Mouse (Mus musculus): ENCODE data around the gene Lmtk3. TPM values are rescaled to one million over a fixed set of nuclear protein-coding genes. Genes with fewer than 3 reads are reported as not detected.

Lmtk3 gene
- polyA plus RNA-seq, 2 experiments = 0.18 TPM; not detected in 1

DNA sequence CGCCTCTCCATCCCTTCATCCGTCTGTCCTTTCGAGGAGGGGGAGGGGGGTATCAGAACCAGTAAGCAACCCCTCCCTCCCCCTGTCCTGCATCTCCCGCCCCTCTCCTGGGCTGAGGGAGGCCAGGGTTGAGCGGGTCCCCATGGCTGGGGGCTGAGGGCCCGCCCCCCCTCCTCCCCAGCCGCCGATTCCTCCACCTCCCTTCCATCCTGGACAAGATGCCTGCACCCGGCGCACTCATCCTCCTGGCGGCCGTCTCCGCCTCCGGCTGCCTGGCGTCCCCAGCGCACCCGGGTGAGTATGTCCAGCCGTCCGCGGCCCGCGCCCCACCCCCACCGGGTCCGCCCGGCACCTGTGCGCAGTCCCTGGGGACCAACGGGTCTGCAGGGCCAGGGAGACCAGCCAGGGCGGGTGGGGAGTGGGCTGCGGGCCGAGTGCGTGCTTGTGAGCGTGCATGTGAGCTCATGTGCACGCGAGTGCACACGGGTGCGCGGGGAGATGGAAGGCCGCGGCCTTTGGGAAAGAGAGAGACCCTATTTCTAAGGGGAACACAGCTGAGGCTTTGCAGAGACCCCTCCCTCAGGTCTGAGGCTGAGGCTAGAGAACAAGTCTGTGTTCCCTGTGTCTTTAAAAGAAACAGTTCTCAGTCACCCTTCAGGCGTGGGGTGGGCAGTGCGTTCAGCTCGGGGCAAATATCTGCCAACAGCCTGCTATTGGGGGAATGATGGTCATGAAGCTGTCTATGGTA lies 2.0 kb downstream of the Lmtk3 start:
- H3K9ac ChIP-seq (replicated peaks) = no peak overlapping the region
- DNase-seq (ENCODE audit: low read depth in 3 of 3, low spot score in 3 of 3) = no peak

GRCm38 (mm10) chr7:45786136-45786578 lies 2.6 kb downstream of the Lmtk3 start:
- H3K36me3 ChIP-seq (replicated peaks; ENCODE audit: control insufficient read depth, insufficient read depth, low read depth) = no peaks in the 10 kb centered on the region
- H3K4me1 ChIP-seq (replicated peaks; ENCODE audit: control insufficient read depth in 2 of 2, insufficient read depth in 2 of 2, low read length in 1 of 2) = no peaks in the 10 kb centered on the region
- WGBS (ENCODE audit: insufficient replicate concordance) = 3% methylated on average over 14 of the region's 14 CpGs
- ATAC-seq (ENCODE audit: insufficient read depth) (no peak), DNase-seq (ENCODE audit: low read depth in 3 of 3, low spot score in 3 of 3) (no peak)
- H3K27me3 ChIP-seq (ENCODE audit: control insufficient read depth, insufficient read depth, low read length) = peaks cover 45% of the 10 kb centered on the region
- no peak overlapping the region for H3K4me2 ChIP-seq (ENCODE audit: low read depth)
- no peak overlapping the region for H3K9ac ChIP-seq (replicated peaks)
- no peak overlapping the region for H3K4me3 ChIP-seq (ENCODE audit: insufficient read depth in 1 of 2, low read depth in 2 of 2, low read length in 2 of 2)
- TF ChIP-seq EP300 (IDR thresholded peaks at IDR 0.05; ENCODE audit: low read depth) (no peak), CTCF (IDR thresholded peaks at IDR 0.05; ENCODE audit: low read depth) (no peak)
- no peaks in the 10 kb centered on the region for H3K9me3 ChIP-seq (ENCODE audit: control insufficient read depth, low read length)
- no peak overlapping the region for H3K27ac ChIP-seq

More for the DNA sequence above, 2.0 kb downstream of the Lmtk3 start:
- Histone ChIP-seq H3K4me3 (ENCODE audit: insufficient read depth in 1 of 2, low read depth in 2 of 2, low read length in 2 of 2) (no peak overlapping the region), H3K27me3 (ENCODE audit: control insufficient read depth, insufficient read depth, low read length) (peaks cover 45% of the 10 kb centered on the region), H3K36me3 (replicated peaks; ENCODE audit: control insufficient read depth, insufficient read depth, low read depth) (no peaks in the 10 kb centered on the region), H3K27ac (no peak overlapping the region), H3K9me3 (ENCODE audit: control insufficient read depth, low read length) (no peaks in the 10 kb centered on the region), H3K4me2 (ENCODE audit: low read depth) (peak overlapping the region; percentile 16; the same call in 1 of the 2 replicates), H3K4me1 (replicated peaks; ENCODE audit: control insufficient read depth in 2 of 2, insufficient read depth in 2 of 2, low read length in 1 of 2) (no peaks in the 10 kb centered on the region)
- WGBS (ENCODE audit: insufficient replicate concordance) = 3% methylated on average over 38 of the region's 42 CpGs
- TF ChIP-seq EP300 (IDR thresholded peaks at IDR 0.05; ENCODE audit: low read depth) (no peak), CTCF (IDR thresholded peaks at IDR 0.05; ENCODE audit: low read depth) (no peak)
- no peak for ATAC-seq (ENCODE audit: insufficient read depth)

GRCm38 (mm10) chr7:45786661-45787413 lies 3.3 kb downstream of the Lmtk3 start:
- TF ChIP-seq CTCF (IDR thresholded peaks at IDR 0.05; ENCODE audit: low read depth) (no peak), EP300 (IDR thresholded peaks at IDR 0.05; ENCODE audit: low read depth) (no peak)
- Histone ChIP-seq H3K27ac (no peak overlapping the region), H3K9me3 (ENCODE audit: control insufficient read depth, low read length) (no peaks in the 10 kb centered on the region), H3K4me1 (replicated peaks; ENCODE audit: control insufficient read depth in 2 of 2, insufficient read depth in 2 of 2, low read length in 1 of 2) (no peaks in the 10 kb centered on the region), H3K9ac (replicated peaks) (no peak overlapping the region), H3K4me3 (ENCODE audit: insufficient read depth in 1 of 2, low read depth in 2 of 2, low read length in 2 of 2) (no peak overlapping the region), H3K36me3 (replicated peaks; ENCODE audit: control insufficient read depth, insufficient read depth, low read depth) (no peaks in the 10 kb centered on the region), H3K4me2 (ENCODE audit: low read depth) (no peak overlapping the region), H3K27me3 (ENCODE audit: control insufficient read depth, insufficient read depth, low read length) (peaks cover 45% of the 10 kb centered on the region)
- ATAC-seq (ENCODE audit: insufficient read depth) = 0 out of 2 replicates have a peak, but pooled peaks have one; percentile 29
- WGBS (ENCODE audit: insufficient replicate concordance) = 9% methylated on average over 17 of the region's 17 CpGs
- no peak for DNase-seq (ENCODE audit: low read depth in 3 of 3, low spot score in 3 of 3)

GRCm38 (mm10) chr7:45787642-45788041 lies 4.1 kb downstream of the Lmtk3 start:
- 69% methylated on average over 22 of the region's 22 CpGs for WGBS (ENCODE audit: insufficient replicate concordance)
- ATAC-seq (ENCODE audit: insufficient read depth) = no peak
- no peaks in the 10 kb centered on the region for H3K4me1 ChIP-seq (replicated peaks; ENCODE audit: control insufficient read depth in 2 of 2, insufficient read depth in 2 of 2, low read length in 1 of 2)
- no peak overlapping the region for H3K9ac ChIP-seq (replicated peaks)
- H3K36me3 ChIP-seq (replicated peaks; ENCODE audit: control insufficient read depth, insufficient read depth, low read depth) = no peaks in the 10 kb centered on the region
- H3K27me3 ChIP-seq (ENCODE audit: control insufficient read depth, insufficient read depth, low read length) = peaks cover 48% of the 10 kb centered on the region
- H3K4me2 ChIP-seq (ENCODE audit: low read depth) = no peak overlapping the region
- no peaks in the 10 kb centered on the region for H3K9me3 ChIP-seq (ENCODE audit: control insufficient read depth, low read length)
- no peak overlapping the region for H3K27ac ChIP-seq
- TF ChIP-seq EP300 (IDR thresholded peaks at IDR 0.05; ENCODE audit: low read depth) = no peak
- TF ChIP-seq CTCF (IDR thresholded peaks at IDR 0.05; ENCODE audit: low read depth) = no peak
- H3K4me3 ChIP-seq (ENCODE audit: insufficient read depth in 1 of 2, low read depth in 2 of 2, low read length in 2 of 2) = no peak overlapping the region
- no peak for DNase-seq (ENCODE audit: low read depth in 3 of 3, low spot score in 3 of 3)

- H3K36me3 ChIP-seq (replicated peaks; ENCODE audit: control insufficient read depth, insufficient read depth, low read depth) = no peaks in the 10 kb centered on the region
- H3K4me2 ChIP-seq (ENCODE audit: low read depth) = no peak overlapping the region
- ATAC-seq (ENCODE audit: insufficient read depth) (no peak), DNase-seq (ENCODE audit: low read depth in 3 of 3, low spot score in 3 of 3) (no peak)
- no peaks in the 10 kb centered on the region for H3K9me3 ChIP-seq (ENCODE audit: control insufficient read depth, low read length)
- H3K4me1 ChIP-seq (replicated peaks; ENCODE audit: control insufficient read depth in 2 of 2, insufficient read depth in 2 of 2, low read length in 1 of 2) = no peaks in the 10 kb centered on the region
- TF ChIP-seq CTCF (IDR thresholded peaks at IDR 0.05; ENCODE audit: low read depth) = no peak
- TF ChIP-seq EP300 (IDR thresholded peaks at IDR 0.05; ENCODE audit: low read depth) = no peak
- H3K9ac ChIP-seq (replicated peaks) = no peak overlapping the region
- no peak overlapping the region for H3K4me3 ChIP-seq (ENCODE audit: insufficient read depth in 1 of 2, low read depth in 2 of 2, low read length in 2 of 2)
- 33% methylated on average over 6 of the region's 6 CpGs for WGBS (ENCODE audit: insufficient replicate concordance)
- H3K27ac ChIP-seq = no peak overlapping the region
- peaks cover 21% of the 10 kb centered on the region for H3K27me3 ChIP-seq (ENCODE audit: control insufficient read depth, insufficient read depth, low read length)
Measured at GRCm38 (mm10) chr7:45790721-45791120, 7.2 kb downstream of the Lmtk3 start.
